Mouse (Mus musculus) heart, adult 2 months (tissue): ENCODE data around the gene Acap3. TPM values are rescaled to one million over a fixed set of nuclear protein-coding genes. Genes with fewer than 3 reads are reported as not detected.

ENCODE experiments used
- DNase-seq, 2 experiments: peaks; one replicate each; pipeline ENCODE4 v3.0.0; 2021
- H3K27ac ChIP-seq: fragments of 200-600 bp; 2 replicates; pipeline ENCODE4 v1.8.1; 2022
- H3K27me3 ChIP-seq: fragments of 200-500 bp; 2 replicates; pipeline ENCODE4 v1.6.1; 2012; ENCODE audit warnings: mild to moderate bottlenecking, low read length, inconsistent platforms, mixed read lengths; ENCODE audit not compliant: control insufficient read depth, insufficient read depth
- H3K36me3 ChIP-seq: fragments of 200-500 bp; 2 replicates; pipeline ENCODE4 v1.6.1; 2012; ENCODE audit warnings: low read length, inconsistent platforms; ENCODE audit not compliant: control insufficient read depth, insufficient read depth
- H3K4me1 ChIP-seq: fragments of 200-500 bp; 2 replicates; pipeline ENCODE4 v1.6.1; 2011; ENCODE audit warnings: low read length; ENCODE audit not compliant: control insufficient read depth, insufficient read depth
- H3K4me3 ChIP-seq: fragments of 200-600 bp; 2 replicates; pipeline ENCODE4 v1.8.1; 2022
- H3K79me2 ChIP-seq: fragments of 200-500 bp; replicated peaks from 2 replicates; pipeline ENCODE4 v1.6.1; 2012; ENCODE audit warnings: mild to moderate bottlenecking, inconsistent platforms, low read length, moderate library complexity, mixed read lengths; ENCODE audit not compliant: control insufficient read depth, insufficient read depth
- H3K9ac ChIP-seq: fragments of 200-500 bp; 2 replicates; pipeline ENCODE4 v1.6.1; 2012; ENCODE audit warnings: low read depth, mild to moderate bottlenecking, control low read depth, inconsistent platforms, low read length, mixed read lengths
- CTCF ChIP-seq: fragments of 200-600 bp; IDR thresholded peaks from 2 replicates; pipeline ENCODE4 v1.8.1; 2022; ENCODE audit warnings: antibody characterized with exemption, mild to moderate bottlenecking, moderate library complexity
- EP300 ChIP-seq: fragments of 200-500 bp; IDR thresholded peaks from 2 replicates; pipeline ENCODE4 v1.6.1; 2011; ENCODE audit warnings: low read depth, low read length, control low read depth; ENCODE audit not compliant: insufficient read depth
- POLR2A ChIP-seq: fragments of 200-500 bp; IDR thresholded peaks from 2 replicates; pipeline ENCODE4 v1.6.1; 2011; ENCODE audit warnings: mild to moderate bottlenecking, low read depth, low read length, control low read depth; ENCODE audit not compliant: insufficient read depth
- WGBS: fragments of 180-500 bp; shearing (Covaris S2); methylation state at CpG from one replicate; pipeline ENCODE4 v1.1.7; 2018; 5-methylcytosine and 5-hydroxymethylcytosine counted together
- intact Hi-C: fragments of 180-260 bp; cut with DNase I; formaldehyde crosslinking; loops from one replicate; pipeline ENCODE4 v1.15.1; 2025
- polyA plus RNA-seq: library from polyadenylated mRNA; depleted of rRNA; stranded (reverse); fragments of >200 nt; gene quantifications from 2 replicates; pipeline ENCODE4 v1.2.3, GENCODE M21; 2012
- total RNA-seq, 2 experiments: library from RNA; stranded (reverse); gene quantifications; 2 replicates each; pipeline ENCODE4 v1.2.3; 2021

Acap3 gene
- total and polyA plus RNA-seq, 3 experiments: 9.7 to 19.2 (median 11.3) TPM

GRCm38 (mm10) chr4:155894311-155894881 is 2.8 kb downstream of the Acap3 start:
- Histone ChIP-seq H3K27me3 (no peaks in the 10 kb centered on the region), H3K36me3 (peaks cover 3% of the 10 kb centered on the region), H3K4me3 (peak overlapping the region; percentile 33), H3K4me1 (peaks cover 27% of the 10 kb centered on the region), H3K9ac (peak overlapping the region; percentile 6), H3K79me2 (peaks cover 10% of the 10 kb centered on the region; the same call in 1 of the 2 replicates), H3K27ac (peak overlapping the region; percentile 76)
- DNase-seq: peak; percentile 88 to 89
- peak; percentile 21 for TF ChIP-seq CTCF
- TF ChIP-seq POLR2A: 0 out of 2 replicates have a peak, but pooled peaks have one; percentile 23
- TF ChIP-seq EP300: no peak
- intact Hi-C loops: loop anchor here (5.0 kb wide), 1 partner anchor 218 kb away; no protein-coding TSS in a partner anchor
- 6% methylated on average over 8 of the region's 8 CpGs for WGBS

GRCm38 (mm10) chr4:155895216-155895615 is 3.6 kb downstream of the Acap3 start:
- peak; percentile 66 to 74 for DNase-seq
- Histone ChIP-seq H3K27me3 (no peaks in the 10 kb centered on the region), H3K4me1 (peaks cover 27% of the 10 kb centered on the region), H3K36me3 (peaks cover 3% of the 10 kb centered on the region), H3K9ac (peak overlapping the region; percentile 7), H3K79me2 (peaks cover 10% of the 10 kb centered on the region; the same call in 1 of the 2 replicates), H3K4me3 (peak overlapping the region; percentile 33), H3K27ac (peak overlapping the region; percentile 76)
- no peak for TF ChIP-seq CTCF
- 0 out of 2 replicates have a peak, but pooled peaks have one; percentile 26 for TF ChIP-seq POLR2A
- no peak for TF ChIP-seq EP300
- 27% methylated on average over 6 of the region's 6 CpGs for WGBS
- intact Hi-C loops: no loop called here

- peak overlapping the region; percentile 33; the same call in 1 of the 2 replicates for H3K4me3 ChIP-seq
- 57% methylated on average over 4 of the region's 4 CpGs for WGBS
- peak overlapping the region; percentile 18; the same call in 1 of the 2 replicates for H3K27ac ChIP-seq
- H3K4me1 ChIP-seq: peaks cover 23% of the 10 kb centered on the region
- H3K36me3 ChIP-seq: peaks cover 3% of the 10 kb centered on the region
- H3K79me2 ChIP-seq: peaks cover 10% of the 10 kb centered on the region; the same call in 1 of the 2 replicates
- no peaks in the 10 kb centered on the region for H3K27me3 ChIP-seq
- intact Hi-C loops: no loop called here
- TF ChIP-seq POLR2A: no peak
- TF ChIP-seq EP300: no peak
- TF ChIP-seq CTCF: no peak
- no peak overlapping the region; the same call in 1 of the 2 replicates for H3K9ac ChIP-seq
- peak; percentile 5 to 18 for DNase-seq
Observed at GRCm38 (mm10) chr4:155895826-155896225, 4.2 kb downstream of the Acap3 start.

- Histone ChIP-seq H3K9ac (no peak overlapping the region), H3K36me3 (peaks cover 5% of the 10 kb centered on the region), H3K27ac (no peak overlapping the region), H3K79me2 (peaks cover 8% of the 10 kb centered on the region; the same call in 1 of the 2 replicates), H3K4me3 (no peak overlapping the region), H3K27me3 (no peaks in the 10 kb centered on the region), H3K4me1 (peaks cover 28% of the 10 kb centered on the region)
- intact Hi-C loops: no loop called here
- TF ChIP-seq CTCF (no peak), EP300 (no peak), POLR2A (no peak)
- DNase-seq: peak in 1 of 2 experiments; percentile 13
- 97% methylated on average over 12 of the region's 12 CpGs for WGBS
Observed at GRCm38 (mm10) chr4:155896461-155896860, 4.8 kb downstream of the Acap3 start.

- no peak overlapping the region for H3K4me3 ChIP-seq
- peaks cover 25% of the 10 kb centered on the region for H3K4me1 ChIP-seq
- intact Hi-C loops: no loop called here
- 0 out of 2 replicates have a peak, but pooled peaks cover under 1% of the 10 kb centered on the region for H3K79me2 ChIP-seq
- H3K27ac ChIP-seq: no peak overlapping the region
- H3K27me3 ChIP-seq: no peaks in the 10 kb centered on the region
- peaks cover 5% of the 10 kb centered on the region for H3K36me3 ChIP-seq
- TF ChIP-seq EP300 (no peak), POLR2A (no peak), CTCF (no peak)
- WGBS: 100% methylated on average over 2 of the region's 2 CpGs
- DNase-seq: no peak
- no peak overlapping the region for H3K9ac ChIP-seq
Observed at GRCm38 (mm10) chr4:155898318-155898717, 6.7 kb downstream of the Acap3 start.

GRCm38 (mm10) chr4:155899355-155899754 is 7.7 kb downstream of the Acap3 start:
- H3K9ac ChIP-seq: no peak overlapping the region
- H3K27me3 ChIP-seq: no peaks in the 10 kb centered on the region
- 90% methylated on average over 7 of the region's 7 CpGs for WGBS
- intact Hi-C loops: no loop called here
- H3K36me3 ChIP-seq: peaks cover 5% of the 10 kb centered on the region
- DNase-seq: peak in 1 of 2 experiments; percentile 2
- H3K4me1 ChIP-seq: peaks cover 19% of the 10 kb centered on the region
- no peak overlapping the region for H3K27ac ChIP-seq
- TF ChIP-seq CTCF (no peak), EP300 (no peak), POLR2A (no peak)
- no peaks in the 10 kb centered on the region for H3K79me2 ChIP-seq
- no peak overlapping the region for H3K4me3 ChIP-seq
